Mouse (Mus musculus): ENCODE measurements around the gene Gpr62. TPM values are rescaled to one million over a fixed set of nuclear protein-coding genes. Genes with fewer than 3 reads are reported as not detected.
A peak's percentile ranks its signal among the peaks of the same experiment; 100 is the strongest.

Gene Gpr62
- polyA plus RNA-seq, 1 experiment from 2014 or later, result 0.41 TPM

- 0% methylated on average over 6 of the region's 7 CpGs for WGBS
- Histone ChIP-seq H3K36me3 (peaks cover under 1% of the 10 kb centered on the region; the same call in 1 of the 2 replicates), H3K9ac (peak overlapping the region; percentile 97), H3K4me2 (replicated peaks) (peak overlapping the region; percentile 99), H3K27me3 (no peaks in the 10 kb centered on the region), H3K9me3 (replicated peaks) (no peaks in the 10 kb centered on the region), H3K4me3 (peak overlapping the region; percentile 77), H3K4me1 (peaks cover 75% of the 10 kb centered on the region), H3K27ac (peak overlapping the region; percentile 96)
- ATAC-seq (ENCODE audit: low FRiP score), result peak; percentile 7; the same call in 1 of the 2 replicates
These were observed 12.9 kb downstream of the Gpr62 start for GRCm38 (mm10) chr9:106452821-106453220.

- Histone ChIP-seq H3K4me3 (peak overlapping the region; percentile 77; the same call in 1 of the 2 replicates), H3K9me3 (replicated peaks) (no peaks in the 10 kb centered on the region), H3K27me3 (no peaks in the 10 kb centered on the region), H3K27ac (peak overlapping the region; percentile 96), H3K4me1 (peaks cover 74% of the 10 kb centered on the region), H3K4me2 (replicated peaks) (peak overlapping the region; percentile 99), H3K36me3 (no peaks in the 10 kb centered on the region), H3K9ac (peak overlapping the region; percentile 97)
- WGBS, result 18% methylated on average over 6 of the region's 6 CpGs
- ATAC-seq (ENCODE audit: low FRiP score), result no peak
These were observed 13.4 kb downstream of the Gpr62 start for GRCm38 (mm10) chr9:106452351-106452750.

- WGBS, result 89% methylated on average over 2 of the region's 2 CpGs
- peak overlapping the region; percentile 97; the same call in 1 of the 2 replicates for H3K9ac ChIP-seq
These were observed 13.8 kb downstream of the Gpr62 start for GRCm38 (mm10) chr9:106451899-106452298.

GRCm38 (mm10) chr9:106451298-106451697 is 14.4 kb downstream of the Gpr62 start:
- Histone ChIP-seq H3K4me2 (replicated peaks) (no peak overlapping the region), H3K27ac (no peak overlapping the region), H3K27me3 (no peaks in the 10 kb centered on the region), H3K36me3 (no peaks in the 10 kb centered on the region), H3K4me3 (no peak overlapping the region), H3K4me1 (peaks cover 69% of the 10 kb centered on the region), H3K9me3 (replicated peaks) (no peaks in the 10 kb centered on the region), H3K9ac (peak overlapping the region; percentile 38)
- ATAC-seq (ENCODE audit: low FRiP score), result no peak
- 70% methylated on average over 11 of the region's 11 CpGs for WGBS

More at GRCm38 (mm10) chr9:106451899-106452298, 13.8 kb downstream of the Gpr62 start:
- Histone ChIP-seq H3K4me1 (peaks cover 73% of the 10 kb centered on the region), H3K9me3 (replicated peaks) (no peaks in the 10 kb centered on the region), H3K4me3 (no peak overlapping the region), H3K36me3 (no peaks in the 10 kb centered on the region), H3K27me3 (no peaks in the 10 kb centered on the region), H3K4me2 (replicated peaks) (peak overlapping the region; percentile 99; the same call in 1 of the 2 replicates), H3K27ac (no peak overlapping the region)
- ATAC-seq (ENCODE audit: low FRiP score), result no peak

- WGBS, result 32% methylated on average over 9 of the region's 9 CpGs
- Histone ChIP-seq H3K27me3 (no peaks in the 10 kb centered on the region), H3K36me3 (no peaks in the 10 kb centered on the region), H3K4me1 (peaks cover 67% of the 10 kb centered on the region), H3K4me3 (no peak overlapping the region), H3K4me2 (replicated peaks) (no peak overlapping the region), H3K9me3 (replicated peaks) (no peaks in the 10 kb centered on the region), H3K9ac (no peak overlapping the region), H3K27ac (no peak overlapping the region)
- ATAC-seq (ENCODE audit: low FRiP score), result no peak
These were observed 15.1 kb downstream of the Gpr62 start for GRCm38 (mm10) chr9:106450661-106451060.

GRCm38 (mm10) chr9:106449947-106450346 is 15.8 kb downstream of the Gpr62 start:
- Histone ChIP-seq H3K4me3 (no peak overlapping the region), H3K4me2 (replicated peaks) (no peak overlapping the region), H3K4me1 (peaks cover 61% of the 10 kb centered on the region), H3K9me3 (replicated peaks) (no peaks in the 10 kb centered on the region), H3K9ac (no peak overlapping the region), H3K27ac (0 out of 2 replicates have a peak overlapping the region, but pooled peaks have one; percentile 25), H3K36me3 (no peaks in the 10 kb centered on the region), H3K27me3 (no peaks in the 10 kb centered on the region)
- 94% methylated on average over 8 of the region's 8 CpGs for WGBS
- no peak for ATAC-seq (ENCODE audit: low FRiP score)

- under 1% methylated on average over 23 of the region's 23 CpGs for WGBS
- H3K36me3 ChIP-seq, result no peaks in the 10 kb centered on the region
- peak overlapping the region; percentile 72 for H3K27ac ChIP-seq
- no peaks in the 10 kb centered on the region for H3K27me3 ChIP-seq
- ATAC-seq (ENCODE audit: low FRiP score), result no peak
- H3K9ac ChIP-seq, result peak overlapping the region; percentile 62
- H3K9me3 ChIP-seq (replicated peaks), result no peaks in the 10 kb centered on the region
- peaks cover 58% of the 10 kb centered on the region for H3K4me1 ChIP-seq
- peak overlapping the region; percentile 39 for H3K4me3 ChIP-seq
- H3K4me2 ChIP-seq (replicated peaks), result peak overlapping the region; percentile 74
These were observed 17.2 kb downstream of the Gpr62 start for GRCm38 (mm10) chr9:106448498-106449031.

- Histone ChIP-seq H3K27ac (peak overlapping the region; percentile 72), H3K9ac (no peak overlapping the region)
These were observed 17.8 kb downstream of the Gpr62 start for GRCm38 (mm10) chr9:106447951-106448350.

DNA sequence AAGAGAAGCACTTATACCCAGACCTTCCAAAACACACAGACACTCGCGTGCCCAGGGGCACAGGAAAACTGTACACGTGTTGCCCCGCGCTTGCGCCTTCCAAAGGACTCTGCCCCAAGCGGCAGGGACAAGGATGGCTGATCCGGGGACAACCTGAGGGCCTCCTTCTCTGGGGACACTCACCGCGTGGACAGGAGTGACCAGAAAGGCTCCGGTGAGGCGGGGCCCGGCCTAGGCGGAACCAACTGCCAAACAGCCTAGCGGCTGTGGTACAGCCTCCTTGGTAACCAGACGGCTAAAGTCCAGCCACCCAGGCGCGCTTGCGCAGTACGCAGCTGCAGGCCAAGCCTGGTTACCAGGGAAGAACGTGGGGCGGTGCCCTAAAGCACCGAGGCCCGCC is 18.4 kb downstream of the Gpr62 start, which contains the start of the genes Abhd14b and Abhd14a:
Gene Abhd14b, plus strand, starts transcription at position 112 of the 400 bp plus-strand sequence.
Gene Abhd14a, minus strand, starts transcription at position 331 of the 400 bp plus-strand sequence.
- under 1% methylated on average over 24 of the region's 24 CpGs for WGBS
- no peaks in the 10 kb centered on the region for H3K9me3 ChIP-seq (replicated peaks)
- H3K4me3 ChIP-seq, result peak within 1 kb of the TSS; percentile 48
- peak within 1 kb of the TSS; percentile 74 for H3K4me2 ChIP-seq (replicated peaks)
- H3K9ac ChIP-seq, result peak within 1 kb of the TSS; percentile 65
- H3K27ac ChIP-seq, result peak within 1 kb of the TSS; percentile 72
- H3K36me3 ChIP-seq, result no peaks in the 10 kb centered on the region
- peak; percentile 82 for ATAC-seq (ENCODE audit: low FRiP score)
- peaks cover 50% of the 10 kb centered on the region for H3K4me1 ChIP-seq
- H3K27me3 ChIP-seq, result no peaks in the 10 kb centered on the region

More at GRCm38 (mm10) chr9:106447951-106448350, 17.8 kb downstream of the Gpr62 start:
- peak overlapping the region; percentile 74 for H3K4me2 ChIP-seq (replicated peaks)
- no peaks in the 10 kb centered on the region for H3K27me3 ChIP-seq
- no peaks in the 10 kb centered on the region for H3K9me3 ChIP-seq (replicated peaks)
- peaks cover 56% of the 10 kb centered on the region for H3K4me1 ChIP-seq
- no peaks in the 10 kb centered on the region for H3K36me3 ChIP-seq
- ATAC-seq (ENCODE audit: low FRiP score), result no peak
- H3K4me3 ChIP-seq, result peak overlapping the region; percentile 48; the same call in 1 of the 2 replicates
- 37% methylated on average over 9 of the region's 9 CpGs for WGBS

DNA sequence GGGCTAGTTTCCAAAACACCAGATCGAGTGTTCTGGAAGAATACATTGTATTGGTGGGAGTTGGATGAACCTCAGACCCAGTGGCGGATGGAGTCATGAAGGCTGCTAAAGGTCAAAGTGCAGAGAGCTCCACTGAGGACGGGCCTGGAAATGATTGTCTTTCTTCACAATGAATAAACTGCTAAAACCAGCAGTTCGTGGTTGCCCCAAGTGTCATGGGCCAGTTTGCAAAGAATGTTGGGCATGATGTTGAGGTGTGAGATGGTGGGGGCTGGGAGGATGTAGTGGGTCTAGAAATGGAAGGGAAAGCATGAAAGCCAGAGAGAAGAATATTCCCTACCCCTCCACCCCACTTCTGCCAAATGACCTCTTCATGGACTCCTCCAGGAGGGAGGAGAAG is 20.9 kb downstream of the Gpr62 start:
- ATAC-seq (ENCODE audit: low FRiP score), result no peak
- Histone ChIP-seq H3K9ac (no peak overlapping the region), H3K4me3 (no peak overlapping the region), H3K9me3 (replicated peaks) (no peaks in the 10 kb centered on the region), H3K36me3 (no peaks in the 10 kb centered on the region), H3K27me3 (no peaks in the 10 kb centered on the region), H3K4me1 (peaks cover 30% of the 10 kb centered on the region), H3K27ac (no peak overlapping the region), H3K4me2 (replicated peaks) (no peak overlapping the region)
- 65% methylated on average over 4 of the region's 4 CpGs for WGBS

DNA sequence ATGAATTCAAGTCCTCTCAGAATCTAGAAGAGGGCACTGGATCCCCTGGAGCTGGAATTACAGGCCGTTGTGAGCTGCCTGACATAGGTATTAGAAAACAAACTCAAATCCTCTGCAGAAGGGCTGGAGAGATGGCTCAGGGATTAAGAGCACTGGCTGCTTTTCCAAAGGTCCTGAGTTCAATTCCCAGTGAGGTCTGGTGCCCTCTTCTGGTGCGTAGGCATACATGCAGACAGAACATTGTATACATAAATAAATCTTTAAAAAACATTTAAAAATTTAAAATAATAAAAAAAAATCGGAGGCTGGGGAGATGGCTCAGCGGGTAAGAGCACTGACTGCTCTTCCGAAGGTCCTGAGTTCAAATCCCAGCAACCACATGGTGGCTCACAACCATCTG is 23.1 kb downstream of the Gpr62 start:
- peaks cover 24% of the 10 kb centered on the region for H3K4me1 ChIP-seq
- no peaks in the 10 kb centered on the region for H3K36me3 ChIP-seq
- H3K4me3 ChIP-seq, result no peak overlapping the region
- H3K27me3 ChIP-seq, result no peaks in the 10 kb centered on the region
- no peaks in the 10 kb centered on the region for H3K9me3 ChIP-seq (replicated peaks)
- no peak overlapping the region for H3K4me2 ChIP-seq (replicated peaks)
- no peak overlapping the region for H3K27ac ChIP-seq
- no peak for ATAC-seq (ENCODE audit: low FRiP score)
- WGBS, result 73% methylated on average over 5 of the region's 5 CpGs
- H3K9ac ChIP-seq, result no peak overlapping the region

- WGBS, result 77% methylated on average over 9 of the region's 9 CpGs
- no peak for ATAC-seq (ENCODE audit: low FRiP score)
- Histone ChIP-seq H3K27ac (no peak overlapping the region), H3K9ac (no peak overlapping the region), H3K4me1 (peaks cover 16% of the 10 kb centered on the region), H3K9me3 (replicated peaks) (no peaks in the 10 kb centered on the region), H3K36me3 (peaks cover 37% of the 10 kb centered on the region), H3K27me3 (no peaks in the 10 kb centered on the region), H3K4me2 (replicated peaks) (no peak overlapping the region; the same call in 1 of the 2 replicates), H3K4me3 (no peak overlapping the region)
These were observed 29.2 kb downstream of the Gpr62 start for GRCm38 (mm10) chr9:106436566-106436965.

- Histone ChIP-seq H3K4me3 (no peak overlapping the region), H3K9me3 (replicated peaks) (no peaks in the 10 kb centered on the region), H3K4me1 (peaks cover 17% of the 10 kb centered on the region), H3K9ac (no peak overlapping the region), H3K27ac (no peak overlapping the region), H3K27me3 (no peaks in the 10 kb centered on the region), H3K4me2 (replicated peaks) (no peak overlapping the region), H3K36me3 (peaks cover 46% of the 10 kb centered on the region)
- ATAC-seq (ENCODE audit: low FRiP score), result no peak
- 80% methylated on average over 7 of the region's 7 CpGs for WGBS
These were observed 32.3 kb downstream of the Gpr62 start for GRCm38 (mm10) chr9:106433389-106433788.

Data from hindbrain, embryonic 12.5 days (tissue).